Mouse (Mus musculus) small intestine, adult 2 months (tissue): ENCODE measurements around the gene Bub1b.

Source experiments
- CTCF ChIP-seq: fragments of 200-500 bp; IDR thresholded peaks from 2 replicates; pipeline ENCODE4 v1.5.1; 2012; ENCODE audit warnings: low read depth, mild to moderate bottlenecking, control low read depth, inconsistent platforms, low read length, moderate library complexity, mixed read lengths; ENCODE audit not compliant: insufficient replicate concordance, insufficient read length; ENCODE audit errors: extremely low read depth
- POLR2A ChIP-seq: fragments of 200-500 bp; IDR thresholded peaks from 2 replicates; pipeline ENCODE4 v1.6.1; 2012; ENCODE audit warnings: low read depth, mild to moderate bottlenecking, control low read depth, inconsistent platforms, low read length, moderate library complexity

- TF ChIP-seq CTCF = no peak
- TF ChIP-seq POLR2A = no peak
Observed at GRCm38 (mm10) chr2:118669245-118669644, 71.2 kb downstream of the Bub1b start.
